Mouse (Mus musculus): ENCODE measurements around the gene Elp5. TPM values are rescaled to one million over a fixed set of nuclear protein-coding genes. Genes with fewer than 3 reads are reported as not detected.

The Elp5 gene
- 8.3 TPM for polyA plus RNA-seq (2014; fragmentation: Illumina TruSeq; extraction: RNeasy Lipid Tissue Mini Kit (QIAGEN cat#74804); ENCODE audit: low read depth, low replicate concordance)

DNA sequence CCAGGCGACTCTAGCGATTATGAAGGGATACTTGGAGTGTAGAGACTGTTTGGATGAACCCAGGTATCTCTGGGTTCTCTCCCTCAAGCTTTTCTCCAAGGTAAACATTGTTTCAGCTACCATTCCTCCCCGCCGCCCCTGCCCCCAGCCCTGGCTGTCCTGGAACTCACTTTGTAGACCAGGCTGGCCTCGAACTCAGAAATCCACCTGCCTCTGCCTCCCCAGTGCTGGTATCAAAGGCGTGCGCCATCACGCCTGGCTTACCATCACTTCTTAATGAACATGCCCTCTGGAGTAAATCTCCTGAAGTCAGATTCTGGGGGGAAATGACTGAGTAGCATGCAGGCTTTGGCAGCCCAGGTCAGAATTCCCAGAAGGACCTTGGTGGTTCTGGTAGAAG is at the start of gene Elp5:
Gene Elp5 (minus strand): TSS at position 293 of the 400 bp plus-strand sequence.

DNA sequence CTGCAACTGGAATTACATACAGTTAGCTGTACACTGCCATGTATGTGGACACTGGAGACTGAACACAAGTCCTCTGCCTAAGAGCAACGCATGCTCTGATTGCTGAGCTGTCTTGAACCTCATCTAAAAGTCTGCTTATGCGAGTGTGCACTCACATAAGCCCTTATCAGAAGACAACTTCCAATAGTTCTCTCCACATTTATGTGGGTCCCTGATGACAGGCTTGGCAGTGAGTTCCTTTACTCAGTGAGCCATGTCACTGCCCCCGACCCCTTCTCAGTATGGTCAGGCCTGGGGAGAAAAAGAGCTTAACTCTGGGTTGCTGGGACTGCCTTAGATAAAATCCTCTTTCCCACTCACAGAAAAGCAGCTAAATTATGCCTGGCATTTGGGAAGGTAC is 34.4 kb upstream of the Elp5 start, which contains the start of gene Dlg4:
Gene Dlg4 (plus strand): TSS at position 274 of the 400 bp plus-strand sequence.

GRCm38 (mm10) chr11:70014880-70015558 is 32.7 kb upstream of the Elp5 start, which contains the start of gene Acadvl:
Gene Acadvl, minus strand, starts transcription at chr11:70015411.

DNA sequence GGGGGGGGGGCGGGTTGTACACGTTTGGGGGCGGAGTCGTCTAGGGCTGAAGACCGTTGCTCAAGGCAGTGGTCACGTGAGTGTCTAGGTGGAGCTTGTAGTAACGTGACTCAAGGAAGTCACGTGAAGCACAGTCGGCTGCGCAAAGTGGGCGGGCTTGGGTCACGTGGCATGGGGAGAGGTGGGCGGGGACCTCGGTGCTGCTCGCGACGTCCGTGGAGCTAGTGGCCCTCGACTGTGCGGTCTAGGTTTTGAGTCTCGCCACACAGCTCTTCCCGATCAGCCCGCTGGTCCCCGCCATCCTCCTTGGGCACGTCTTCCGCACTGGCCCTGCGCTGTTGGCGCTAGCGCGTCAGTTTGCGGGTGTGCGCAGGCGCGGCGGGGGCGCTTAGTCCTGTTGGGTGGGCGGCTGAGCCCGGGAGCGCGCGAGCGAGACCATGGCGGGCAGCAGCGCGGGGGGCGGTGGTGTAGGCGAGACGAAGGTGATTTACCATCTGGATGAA is 18.1 kb upstream of the Elp5 start, which contains the start of gene Dvl2:
Gene Dvl2 (plus strand): TSS at position 200 of the 503 bp plus-strand sequence.

DNA sequence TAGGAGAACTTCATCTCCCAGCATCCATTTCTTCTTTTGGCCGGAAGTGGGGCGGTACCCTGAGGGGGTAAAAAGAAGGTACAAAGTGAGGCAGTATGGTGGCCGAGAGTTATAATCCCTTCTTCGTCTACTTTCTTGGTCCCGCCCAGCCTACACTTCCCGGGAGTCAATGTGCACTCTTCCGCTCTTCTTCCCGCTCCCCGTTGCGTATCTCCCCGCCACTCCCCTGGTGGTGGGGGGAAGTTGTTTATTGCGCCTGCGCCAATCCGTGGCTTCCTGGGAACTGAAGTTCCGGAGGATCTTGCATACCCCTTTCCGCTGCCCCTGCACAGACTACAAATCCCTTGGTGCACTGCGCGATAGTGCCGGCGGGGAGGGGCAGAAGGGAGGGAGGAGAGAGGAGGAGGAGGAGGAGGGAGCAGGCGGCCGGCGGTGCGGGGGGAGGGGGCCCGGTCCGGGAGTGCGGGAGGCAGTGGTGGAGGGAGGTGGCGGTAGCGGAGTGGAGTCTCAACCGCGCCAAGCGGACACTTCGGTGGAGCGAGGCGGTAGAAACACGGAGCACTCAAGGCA is 13.2 kb upstream of the Elp5 start, which contains the start of gene Phf23:
Gene Phf23 (plus strand): TSS at position 387 of the 570 bp plus-strand sequence.

DNA sequence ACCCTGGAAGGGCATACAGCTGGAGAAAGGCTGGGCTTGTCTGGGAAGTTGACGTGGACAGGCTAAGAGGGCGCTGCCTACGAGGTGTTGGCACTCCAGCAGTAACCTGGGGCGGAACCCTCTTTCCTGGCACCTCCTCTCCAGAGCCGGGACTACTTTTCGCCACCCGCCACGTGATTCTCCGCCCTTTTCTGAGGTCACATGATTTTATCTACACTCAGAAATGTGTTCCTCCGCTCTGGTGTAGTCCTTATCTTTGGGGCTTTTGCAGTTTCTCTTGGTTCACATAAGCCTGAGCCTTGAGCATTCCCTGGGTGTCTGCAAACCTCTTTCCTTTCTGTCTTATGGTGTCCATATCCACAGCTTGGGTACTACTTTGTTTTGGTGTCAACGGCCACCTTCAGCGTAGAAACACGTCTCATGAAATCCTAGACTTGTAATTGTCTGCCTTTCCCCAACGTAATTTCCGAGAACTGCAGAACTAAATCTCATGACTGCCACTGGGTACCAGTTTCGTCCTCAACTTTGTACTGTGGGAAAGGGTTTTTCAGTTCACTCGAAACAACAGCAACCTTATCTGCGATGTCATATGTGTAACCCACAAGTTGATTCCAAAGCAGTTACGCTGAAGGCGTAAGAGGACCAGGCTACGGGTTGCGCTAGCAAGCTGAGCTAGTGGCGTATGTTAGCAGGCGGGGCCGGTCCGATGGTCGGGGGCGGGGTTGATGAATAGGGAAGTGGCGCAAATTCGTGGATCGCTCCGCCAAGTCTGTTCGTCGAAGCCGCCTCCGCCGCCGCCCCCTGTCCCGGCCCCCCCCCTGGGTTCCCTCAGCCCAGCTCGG is 8.8 kb upstream of the Elp5 start, which contains the start of gene Gabarap:
Gene Gabarap (plus strand): TSS at position 294 of the 842 bp plus-strand sequence.

GRCm38 (mm10) chr11:69981141-69981762 is 1.1 kb downstream of the Elp5 start, which contains the start of gene Ctdnep1:
Gene Ctdnep1, plus strand, starts transcription at chr11:69981156.

GRCm38 (mm10) chr11:69964650-69965270 is 17.6 kb downstream of the Elp5 start, which contains the start of gene Cldn7:
Gene Cldn7, plus strand, starts transcription at chr11:69964779.

DNA sequence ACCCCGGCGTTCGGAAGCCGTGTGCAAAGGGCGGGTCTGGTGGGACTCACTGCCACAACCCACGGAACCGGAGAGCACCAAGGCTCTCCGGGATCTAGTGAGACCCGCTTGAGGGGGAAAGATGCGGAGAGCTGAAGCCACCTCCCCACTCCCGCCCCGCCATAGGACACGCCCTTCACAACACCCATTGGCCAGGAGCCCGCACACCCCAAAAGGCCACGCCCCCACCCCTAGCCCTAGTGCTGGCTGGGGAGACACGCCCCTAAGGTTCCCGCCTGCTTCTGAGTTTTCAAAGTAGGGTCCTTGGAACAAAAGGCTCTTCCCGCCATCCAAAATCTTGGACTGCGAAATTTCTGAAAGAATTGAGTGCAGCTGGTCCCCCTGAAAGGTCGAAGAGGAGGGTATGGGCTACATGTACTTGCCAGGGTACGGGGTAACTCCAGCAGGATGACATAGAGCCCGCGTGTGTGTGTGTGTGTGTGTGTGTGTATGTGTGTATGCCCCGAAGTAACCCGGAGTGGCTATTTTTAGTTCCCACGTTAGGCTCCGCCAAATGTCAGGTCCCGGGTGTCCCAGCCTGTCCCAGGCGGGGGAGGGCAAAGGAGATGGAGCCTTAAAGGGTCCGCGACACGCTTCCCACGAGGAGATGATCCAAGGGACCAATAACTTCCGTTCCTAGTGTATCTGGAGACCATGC is 34.1 kb downstream of the Elp5 start, which contains the start of gene Slc2a4:
Gene Slc2a4 (minus strand): TSS at position 123 of the 697 bp plus-strand sequence.

DNA sequence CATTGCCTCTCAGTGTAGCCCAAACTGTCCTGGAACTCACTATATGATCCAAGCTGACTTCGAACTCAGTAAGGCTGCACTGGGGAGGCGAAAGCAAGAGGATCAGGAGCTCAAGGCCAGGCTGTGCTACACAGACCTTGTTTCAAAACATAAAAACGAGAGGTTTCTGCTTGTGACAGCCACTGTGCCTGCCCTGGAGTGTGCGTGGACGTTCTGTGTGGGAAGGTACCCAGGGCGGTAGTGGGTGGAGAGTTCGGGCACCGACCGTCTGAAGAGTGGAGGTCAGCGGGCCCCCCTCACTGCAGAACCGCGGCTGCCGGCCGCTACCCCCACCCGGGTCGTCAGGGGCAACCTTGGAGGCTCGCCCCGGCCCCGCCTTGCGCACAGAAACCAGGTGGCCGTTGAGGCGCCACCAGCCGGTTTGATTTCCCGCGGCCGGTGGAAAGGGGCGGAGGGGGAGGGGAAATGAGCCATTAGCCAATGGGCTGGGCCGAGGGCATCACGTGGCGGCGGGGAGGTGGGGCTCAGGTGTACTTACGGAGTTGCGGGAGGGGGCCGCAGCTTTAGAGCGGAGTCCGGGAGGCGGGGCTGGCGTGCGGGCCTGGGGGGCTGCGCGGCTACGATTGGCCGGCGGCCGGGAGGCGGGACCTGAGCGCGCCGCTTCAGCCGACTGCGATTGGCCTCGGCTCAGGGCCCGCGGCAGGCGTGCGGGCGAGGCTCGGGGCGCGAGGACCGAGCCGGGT is 47.0 kb downstream of the Elp5 start, which contains the start of gene Ybx2:
Gene Ybx2 (plus strand): TSS at position 660 of the 743 bp plus-strand sequence.

DNA sequence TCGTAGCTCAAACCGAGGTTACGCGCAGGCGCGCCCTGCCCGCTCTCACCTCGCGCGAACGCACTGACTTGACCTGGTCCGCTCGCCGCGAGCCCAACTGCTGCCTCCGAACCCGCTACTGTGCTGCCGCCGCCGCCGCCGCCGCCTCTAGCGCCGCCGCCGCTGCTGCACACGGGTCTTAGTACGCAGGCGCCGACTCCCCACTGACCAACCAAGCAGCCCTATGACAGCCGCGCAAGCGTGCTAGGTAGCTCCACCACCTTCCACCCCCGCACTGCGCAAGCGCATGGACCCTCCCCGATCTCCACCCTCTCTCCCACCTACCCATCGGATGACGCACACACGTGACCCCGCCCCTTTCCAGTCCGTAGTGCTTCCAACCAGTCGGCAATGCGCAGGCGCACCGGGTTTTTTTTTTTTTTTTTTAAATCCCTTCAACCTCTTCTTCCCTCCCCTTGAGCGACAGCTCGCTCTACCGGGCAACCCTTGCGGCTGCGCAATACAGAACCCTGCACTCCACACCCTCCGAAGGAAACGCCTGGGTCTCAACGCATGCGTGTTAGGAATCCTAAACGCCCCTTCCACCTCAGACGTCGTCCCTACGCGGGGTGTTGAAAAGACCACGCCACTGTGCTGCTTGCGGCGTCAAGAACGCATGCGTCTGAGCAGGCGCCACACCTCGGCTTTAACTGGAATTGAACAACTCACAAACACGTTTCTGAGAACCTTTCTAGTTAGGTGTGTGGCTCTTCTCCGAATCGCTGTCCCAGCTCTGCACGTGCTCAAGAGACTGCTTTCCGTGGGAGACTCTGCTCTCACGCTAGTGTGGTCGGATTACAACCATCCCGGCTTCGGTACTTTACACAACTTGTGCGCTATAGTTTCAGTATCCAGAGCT is 61.0 kb downstream of the Elp5 start, which contains the start of gene Eif5a:
Gene Eif5a (minus strand): TSS at position 845 of the 898 bp plus-strand sequence.

Other genes starting within 250 kb of the Elp5 start
- 20.8 TPM for gene Polr2a, start 223.9 kb downstream of the Elp5 start, polyA plus RNA-seq (2014; fragmentation: Illumina TruSeq; extraction: RNeasy Lipid Tissue Mini Kit (QIAGEN cat#74804); ENCODE audit: low read depth, low replicate concordance)
- not detected for gene Slc35g3, start 220.5 kb downstream of the Elp5 start, polyA plus RNA-seq (2014; fragmentation: Illumina TruSeq; extraction: RNeasy Lipid Tissue Mini Kit (QIAGEN cat#74804); ENCODE audit: low read depth, low replicate concordance)
- 16.5 TPM for gene Zbtb4, start 216.6 kb downstream of the Elp5 start, polyA plus RNA-seq (2014; fragmentation: Illumina TruSeq; extraction: RNeasy Lipid Tissue Mini Kit (QIAGEN cat#74804); ENCODE audit: low read depth, low replicate concordance)
- 3.2 TPM for gene Chrnb1, start 186.6 kb downstream of the Elp5 start, polyA plus RNA-seq (2014; fragmentation: Illumina TruSeq; extraction: RNeasy Lipid Tissue Mini Kit (QIAGEN cat#74804); ENCODE audit: low read depth, low replicate concordance)
- gene Fgf11, start 180.7 kb downstream of the Elp5 start, polyA plus RNA-seq (2014; fragmentation: Illumina TruSeq; extraction: RNeasy Lipid Tissue Mini Kit (QIAGEN cat#74804); ENCODE audit: low read depth, low replicate concordance): 3.0 TPM
- gene Tmem102, start 176.9 kb downstream of the Elp5 start, polyA plus RNA-seq (2014; fragmentation: Illumina TruSeq; extraction: RNeasy Lipid Tissue Mini Kit (QIAGEN cat#74804); ENCODE audit: low read depth, low replicate concordance): 6.4 TPM
- not detected for gene Gm39566, start 167.2 kb downstream of the Elp5 start, polyA plus RNA-seq (2014; fragmentation: Illumina TruSeq; extraction: RNeasy Lipid Tissue Mini Kit (QIAGEN cat#74804); ENCODE audit: low read depth, low replicate concordance)
- not detected for gene Spem2, start 164.1 kb downstream of the Elp5 start, polyA plus RNA-seq (2014; fragmentation: Illumina TruSeq; extraction: RNeasy Lipid Tissue Mini Kit (QIAGEN cat#74804); ENCODE audit: low read depth, low replicate concordance)
- not detected for gene Spem1, start 160.3 kb downstream of the Elp5 start, polyA plus RNA-seq (2014; fragmentation: Illumina TruSeq; extraction: RNeasy Lipid Tissue Mini Kit (QIAGEN cat#74804); ENCODE audit: low read depth, low replicate concordance)
- 0.20 TPM for gene Nlgn2, start 144.7 kb downstream of the Elp5 start, polyA plus RNA-seq (2014; fragmentation: Illumina TruSeq; extraction: RNeasy Lipid Tissue Mini Kit (QIAGEN cat#74804); ENCODE audit: low read depth, low replicate concordance)
- 42.3 TPM for gene Tmem256, start 144.0 kb downstream of the Elp5 start, polyA plus RNA-seq (2014; fragmentation: Illumina TruSeq; extraction: RNeasy Lipid Tissue Mini Kit (QIAGEN cat#74804); ENCODE audit: low read depth, low replicate concordance)
- gene Plscr3, start 136.1 kb downstream of the Elp5 start, polyA plus RNA-seq (2014; fragmentation: Illumina TruSeq; extraction: RNeasy Lipid Tissue Mini Kit (QIAGEN cat#74804); ENCODE audit: low read depth, low replicate concordance): 0.77 TPM
- gene Tnk1, start 123.8 kb downstream of the Elp5 start, polyA plus RNA-seq (2014; fragmentation: Illumina TruSeq; extraction: RNeasy Lipid Tissue Mini Kit (QIAGEN cat#74804); ENCODE audit: low read depth, low replicate concordance): 1.4 TPM
- not detected for gene Tmem95, start 104.5 kb downstream of the Elp5 start, polyA plus RNA-seq (2014; fragmentation: Illumina TruSeq; extraction: RNeasy Lipid Tissue Mini Kit (QIAGEN cat#74804); ENCODE audit: low read depth, low replicate concordance)
- 2.0 TPM for gene Kctd11, start 101.1 kb downstream of the Elp5 start, polyA plus RNA-seq (2014; fragmentation: Illumina TruSeq; extraction: RNeasy Lipid Tissue Mini Kit (QIAGEN cat#74804); ENCODE audit: low read depth, low replicate concordance)
- not detected for gene Acap1, start 87.0 kb downstream of the Elp5 start, polyA plus RNA-seq (2014; fragmentation: Illumina TruSeq; extraction: RNeasy Lipid Tissue Mini Kit (QIAGEN cat#74804); ENCODE audit: low read depth, low replicate concordance)
- 1.1 TPM for gene 2810408A11Rik, start 81.5 kb downstream of the Elp5 start, polyA plus RNA-seq (2014; fragmentation: Illumina TruSeq; extraction: RNeasy Lipid Tissue Mini Kit (QIAGEN cat#74804); ENCODE audit: low read depth, low replicate concordance)
- 3.5 TPM for gene Neurl4, start 81.4 kb downstream of the Elp5 start, polyA plus RNA-seq (2014; fragmentation: Illumina TruSeq; extraction: RNeasy Lipid Tissue Mini Kit (QIAGEN cat#74804); ENCODE audit: low read depth, low replicate concordance)
- 15.6 TPM for gene Gps2, start 68.6 kb downstream of the Elp5 start, polyA plus RNA-seq (2014; fragmentation: Illumina TruSeq; extraction: RNeasy Lipid Tissue Mini Kit (QIAGEN cat#74804); ENCODE audit: low read depth, low replicate concordance)
- gene Eif5a, start 60.6 kb downstream of the Elp5 start, polyA plus RNA-seq (2014; fragmentation: Illumina TruSeq; extraction: RNeasy Lipid Tissue Mini Kit (QIAGEN cat#74804); ENCODE audit: low read depth, low replicate concordance): 156 TPM
- 12.8 TPM for gene Ybx2, start 46.7 kb downstream of the Elp5 start, polyA plus RNA-seq (2014; fragmentation: Illumina TruSeq; extraction: RNeasy Lipid Tissue Mini Kit (QIAGEN cat#74804); ENCODE audit: low read depth, low replicate concordance)
- 1.3 TPM for gene Slc2a4, start 34.3 kb downstream of the Elp5 start, polyA plus RNA-seq (2014; fragmentation: Illumina TruSeq; extraction: RNeasy Lipid Tissue Mini Kit (QIAGEN cat#74804); ENCODE audit: low read depth, low replicate concordance)
- 10.0 TPM for gene Cldn7, start 17.7 kb downstream of the Elp5 start, polyA plus RNA-seq (2014; fragmentation: Illumina TruSeq; extraction: RNeasy Lipid Tissue Mini Kit (QIAGEN cat#74804); ENCODE audit: low read depth, low replicate concordance)
- 38.7 TPM for gene Ctdnep1, start 1.4 kb downstream of the Elp5 start, polyA plus RNA-seq (2014; fragmentation: Illumina TruSeq; extraction: RNeasy Lipid Tissue Mini Kit (QIAGEN cat#74804); ENCODE audit: low read depth, low replicate concordance)
- gene Gabarap, start 8.6 kb upstream of the Elp5 start, polyA plus RNA-seq (2014; fragmentation: Illumina TruSeq; extraction: RNeasy Lipid Tissue Mini Kit (QIAGEN cat#74804); ENCODE audit: low read depth, low replicate concordance): 681 TPM
- 9.9 TPM for gene Phf23, start 13.3 kb upstream of the Elp5 start, polyA plus RNA-seq (2014; fragmentation: Illumina TruSeq; extraction: RNeasy Lipid Tissue Mini Kit (QIAGEN cat#74804); ENCODE audit: low read depth, low replicate concordance)
- 0.57 TPM for gene Dvl2, start 18.1 kb upstream of the Elp5 start, polyA plus RNA-seq (2014; fragmentation: Illumina TruSeq; extraction: RNeasy Lipid Tissue Mini Kit (QIAGEN cat#74804); ENCODE audit: low read depth, low replicate concordance)
- 21.1 TPM for gene Acadvl, start 32.9 kb upstream of the Elp5 start, polyA plus RNA-seq (2014; fragmentation: Illumina TruSeq; extraction: RNeasy Lipid Tissue Mini Kit (QIAGEN cat#74804); ENCODE audit: low read depth, low replicate concordance)
- gene Dlg4, start 34.4 kb upstream of the Elp5 start, polyA plus RNA-seq (2014; fragmentation: Illumina TruSeq; extraction: RNeasy Lipid Tissue Mini Kit (QIAGEN cat#74804); ENCODE audit: low read depth, low replicate concordance): 0.53 TPM
- gene Asgr1, start 71.6 kb upstream of the Elp5 start, polyA plus RNA-seq (2014; fragmentation: Illumina TruSeq; extraction: RNeasy Lipid Tissue Mini Kit (QIAGEN cat#74804); ENCODE audit: low read depth, low replicate concordance): not detected
- not detected for gene Asgr2, start 110.1 kb upstream of the Elp5 start, polyA plus RNA-seq (2014; fragmentation: Illumina TruSeq; extraction: RNeasy Lipid Tissue Mini Kit (QIAGEN cat#74804); ENCODE audit: low read depth, low replicate concordance)
- gene Mgl2, start 147.8 kb upstream of the Elp5 start, polyA plus RNA-seq (2014; fragmentation: Illumina TruSeq; extraction: RNeasy Lipid Tissue Mini Kit (QIAGEN cat#74804); ENCODE audit: low read depth, low replicate concordance): 5.1 TPM
- not detected for gene Clec10a, start 173.7 kb upstream of the Elp5 start, polyA plus RNA-seq (2014; fragmentation: Illumina TruSeq; extraction: RNeasy Lipid Tissue Mini Kit (QIAGEN cat#74804); ENCODE audit: low read depth, low replicate concordance)
- not detected for gene Slc16a11, start 230.2 kb upstream of the Elp5 start, polyA plus RNA-seq (2014; fragmentation: Illumina TruSeq; extraction: RNeasy Lipid Tissue Mini Kit (QIAGEN cat#74804); ENCODE audit: low read depth, low replicate concordance)
- gene Slc16a13, start 238.5 kb upstream of the Elp5 start, polyA plus RNA-seq (2014; fragmentation: Illumina TruSeq; extraction: RNeasy Lipid Tissue Mini Kit (QIAGEN cat#74804); ENCODE audit: low read depth, low replicate concordance): 17.3 TPM
- 5.3 TPM for gene Bcl6b, start 247.3 kb upstream of the Elp5 start, polyA plus RNA-seq (2014; fragmentation: Illumina TruSeq; extraction: RNeasy Lipid Tissue Mini Kit (QIAGEN cat#74804); ENCODE audit: low read depth, low replicate concordance)

All from kidney, adult 10 weeks (tissue).